7 mouse cellular contexts compared by ENCODE assay signal in the genomic region with DNA sequence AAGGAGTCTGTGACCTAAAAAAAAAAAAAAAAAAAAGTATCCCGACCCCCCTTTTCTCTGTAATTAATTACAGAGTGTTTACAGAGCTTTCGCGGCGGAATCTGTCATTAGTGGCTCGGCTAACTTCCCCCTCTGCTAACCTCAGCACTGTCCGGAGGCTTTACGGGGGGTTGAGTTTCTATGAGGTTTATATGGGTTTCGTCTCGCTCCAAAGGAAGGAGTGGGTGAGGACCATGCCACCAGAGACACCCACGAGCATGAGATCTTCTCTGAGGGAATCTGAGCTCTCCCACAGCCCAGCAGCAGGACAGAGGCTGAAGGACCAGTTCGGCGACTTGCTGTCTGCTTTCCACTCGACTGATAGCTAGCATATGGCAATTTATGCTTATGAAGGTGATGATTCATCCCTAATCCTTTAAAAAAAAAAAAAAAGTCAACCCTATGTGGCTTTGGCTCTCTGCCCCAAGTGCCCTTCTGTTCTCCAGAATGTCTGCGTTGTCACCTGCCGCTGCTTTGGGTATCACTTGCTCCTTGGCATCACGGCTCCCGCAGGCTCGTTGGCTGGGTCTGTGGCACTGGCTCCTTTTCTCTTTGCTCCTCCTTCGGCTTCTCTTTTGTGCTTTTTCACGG. TPM values are rescaled to one million over a fixed set of nuclear protein-coding genes. Genes with fewer than 3 reads are reported as not detected.
DNase-seq lines count a peak whose midpoint lies in the region; ATAC-seq and TF ChIP-seq lines count a peak whose summit lies in the region.

No protein-coding gene starts in this region.

- intact Hi-C loops in left cerebral cortex, postnatal 4 days (cut with DNase I), result no loop called here

- no peak for DNase-seq in midbrain, embryonic 14.5 days
- DNase-seq in midbrain, embryonic 11.5 days (ENCODE audit: low spot score, missing footprints), result no peak
- DNase-seq in embryonic facial prominence, embryonic 14.5 days (ENCODE audit: low spot score), result peak; percentile 63
- DNase-seq in left cerebral cortex, postnatal 4 days, result peak; percentile 81
- no peak for DNase-seq in ovary, postnatal 10 days (ENCODE audit: low spot score)

- H3ac ChIP-seq in myocyte (ENCODE audit: control insufficient read depth, insufficient read length), result no peak overlapping the region

- H3K27me3 ChIP-seq in midbrain, embryonic 14.5 days (ENCODE audit: control insufficient read depth, insufficient read depth, low read length), result no peaks in the 10 kb centered on the region; the same call in 1 of the 2 replicates
- no peaks in the 10 kb centered on the region for H3K27me3 ChIP-seq in midbrain, embryonic 11.5 days (ENCODE audit: control insufficient read depth, insufficient read depth, low read length)
- H3K27me3 ChIP-seq in embryonic facial prominence, embryonic 14.5 days (replicated peaks; ENCODE audit: control insufficient read depth, insufficient read depth, low read length), result no peaks in the 10 kb centered on the region
- no peaks in the 10 kb centered on the region for H3K27me3 ChIP-seq in myocyte (ENCODE audit: control insufficient read depth, insufficient read depth, insufficient read length)

- WGBS in midbrain, embryonic 14.5 days, result 45% methylated on average over 20 of the region's 20 CpGs
- WGBS in midbrain, embryonic 11.5 days, result 41% methylated on average over 20 of the region's 20 CpGs
- 7% methylated on average over 20 of the region's 20 CpGs for WGBS in embryonic facial prominence, embryonic 14.5 days

- H3K27ac ChIP-seq in midbrain, embryonic 14.5 days (replicated peaks; ENCODE audit: low read depth, low read length), result no peak overlapping the region
- H3K27ac ChIP-seq in midbrain, embryonic 11.5 days (ENCODE audit: low read depth, low read length), result no peak overlapping the region
- no peak overlapping the region for H3K27ac ChIP-seq in brown adipose tissue, adult 24 weeks (replicated peaks; ENCODE audit: low read depth, low read length)
- no peak overlapping the region for H3K27ac ChIP-seq in embryonic facial prominence, embryonic 14.5 days (replicated peaks; ENCODE audit: low read depth, low read length)

- 0 out of 2 replicates have a peak overlapping the region, but pooled peaks have one; percentile 1 for H3K4me2 ChIP-seq in midbrain, embryonic 14.5 days (ENCODE audit: low read length)
- no peak overlapping the region for H3K4me2 ChIP-seq in midbrain, embryonic 11.5 days
- H3K4me2 ChIP-seq in embryonic facial prominence, embryonic 14.5 days (ENCODE audit: low read depth, low read length), result peak overlapping the region; percentile 40
- H3K4me2 ChIP-seq in myocyte (ENCODE audit: low read depth), result peak overlapping the region; percentile 91

- no peak overlapping the region for H3K9ac ChIP-seq in midbrain, embryonic 14.5 days (replicated peaks; ENCODE audit: low read length)
- H3K9ac ChIP-seq in midbrain, embryonic 11.5 days (ENCODE audit: low read length), result no peak overlapping the region
- no peak overlapping the region for H3K9ac ChIP-seq in embryonic facial prominence, embryonic 14.5 days (ENCODE audit: low read depth, low read length)

- no peaks in the 10 kb centered on the region for H3K79me2 ChIP-seq in myocyte (ENCODE audit: control insufficient read depth, insufficient read depth)

- no peaks in the 10 kb centered on the region for H3K9me3 ChIP-seq in midbrain, embryonic 14.5 days (ENCODE audit: control insufficient read depth, low read length)
- H3K9me3 ChIP-seq in midbrain, embryonic 11.5 days (ENCODE audit: control insufficient read depth, low read length), result no peaks in the 10 kb centered on the region
- no peaks in the 10 kb centered on the region for H3K9me3 ChIP-seq in embryonic facial prominence, embryonic 14.5 days (ENCODE audit: control insufficient read depth, low read length)

- no peaks in the 10 kb centered on the region for H3K4me1 ChIP-seq in midbrain, embryonic 14.5 days (ENCODE audit: control insufficient read depth, insufficient read depth, low read length)
- no peaks in the 10 kb centered on the region for H3K4me1 ChIP-seq in midbrain, embryonic 11.5 days (ENCODE audit: control insufficient read depth, insufficient read depth, low read length)
- no peaks in the 10 kb centered on the region for H3K4me1 ChIP-seq in brown adipose tissue, adult 24 weeks (ENCODE audit: control insufficient read depth, insufficient read depth, insufficient read length, low read length)
- peaks cover 5% of the 10 kb centered on the region; the same call in 1 of the 2 replicates for H3K4me1 ChIP-seq in embryonic facial prominence, embryonic 14.5 days (ENCODE audit: control insufficient read depth, insufficient read depth, low read length)

- no peak for ATAC-seq in midbrain, embryonic 14.5 days (ENCODE audit: low FRiP score, low TSS enrichment)
- ATAC-seq in midbrain, embryonic 11.5 days (ENCODE audit: low FRiP score), result no peak
- peak; percentile 30; the same call in 1 of the 2 replicates for ATAC-seq in embryonic facial prominence, embryonic 14.5 days (ENCODE audit: low read depth)

- no peak for TF ChIP-seq POLR2A in myocyte (IDR thresholded peaks at IDR 0.05; ENCODE audit: insufficient read length, low read depth)

- no peak overlapping the region for H3K4me3 ChIP-seq in midbrain, embryonic 14.5 days (replicated peaks; ENCODE audit: low read depth, low read length)
- H3K4me3 ChIP-seq in midbrain, embryonic 11.5 days (ENCODE audit: low read depth, low read length), result no peak overlapping the region
- peak overlapping the region; percentile 31; the same call in 1 of the 2 replicates for H3K4me3 ChIP-seq in brown adipose tissue, adult 24 weeks (ENCODE audit: insufficient read depth, low read depth, low read length)
- H3K4me3 ChIP-seq in embryonic facial prominence, embryonic 14.5 days (ENCODE audit: low read depth, low read length), result peak overlapping the region; percentile 9; the same call in 1 of the 2 replicates
- no peak overlapping the region for H3K4me3 ChIP-seq in myocyte

- no peaks in the 10 kb centered on the region for H3K36me3 ChIP-seq in midbrain, embryonic 14.5 days (ENCODE audit: control insufficient read depth, insufficient read depth, low read length)
- no peaks in the 10 kb centered on the region for H3K36me3 ChIP-seq in midbrain, embryonic 11.5 days (ENCODE audit: control insufficient read depth, insufficient read depth, low read length)
- no peaks in the 10 kb centered on the region for H3K36me3 ChIP-seq in embryonic facial prominence, embryonic 14.5 days (ENCODE audit: control insufficient read depth, insufficient read depth, low read length)
- no peaks in the 10 kb centered on the region for H3K36me3 ChIP-seq in myocyte (ENCODE audit: control insufficient read depth, insufficient read depth)

TF ChIP-seq in myocyte, 11 proteins besides CTCF, POLR2A, EP300 and RAD21:
- TF ChIP-seq MYOD1 (IDR thresholded peaks at IDR 0.05; ENCODE audit: control insufficient read depth in 1 of 3, insufficient read length in 2 of 3, low read depth in 2 of 3) (peak in 2 of 3 experiments; percentile 78 to 80), POLR2AphosphoS2 (IDR thresholded peaks at IDR 0.05; ENCODE audit: insufficient read length, low read depth) (no peak), MAX (IDR thresholded peaks at IDR 0.05; ENCODE audit: low read depth) (no peak), MYOG (IDR thresholded peaks at IDR 0.05; ENCODE audit: control insufficient read depth in 1 of 3, insufficient read depth in 1 of 3, insufficient read length in 2 of 3, low read depth in 2 of 3) (peak in 2 of 3 experiments; percentile 67 to 70), TCF12 (IDR thresholded peaks at IDR 0.05; ENCODE audit: insufficient read depth, poor library complexity, severe bottlenecking) (no peak)

RNA-seq across cellular contexts. Expression of gene Jarid2, which starts 55.8 kb away (rescaled TPM):
- polyA plus RNA-seq in midbrain, embryonic 14.5 days (2014; fragmentation: Nextera tagmentation; extraction: Ambion mirVana), result 31.7 and 35.7 TPM in 2 replicates
- polyA plus RNA-seq in midbrain, embryonic 11.5 days (2014; fragmentation: Nextera tagmentation; extraction: Ambion mirVana), result 37.4 and 42.5 TPM in 2 replicates
- polyA plus RNA-seq in brown adipose tissue, adult 24 weeks (2012; ENCODE audit: insufficient read depth, insufficient read length, missing spikeins), result 9.6 and 10.2 TPM in 2 replicates
- polyA plus RNA-seq in embryonic facial prominence, embryonic 14.5 days (2014; fragmentation: Nextera tagmentation; extraction: Ambion mirVana), result 16.1 and 17.6 TPM in 2 replicates
- 10 to 100 TPM; 46.3 to 46.9 TPM for total RNA-seq in left cerebral cortex, postnatal 4 days (2021)
- 3.9 TPM for polyA plus RNA-seq in myocyte (2012; fragmentation: generic; extraction: Trizol)

Comparison
In these comparisons a context has a peak if more than half of its experiments do, and no peak if none do; other contexts are left out.
1. DNase-seq: peak in embryonic facial prominence, embryonic 14.5 days (single experiment) and left cerebral cortex, postnatal 4 days (single experiment); none in midbrain, embryonic 14.5 days (single experiment), midbrain, embryonic 11.5 days (single experiment) and ovary, postnatal 10 days (single experiment).
2. H3K4me3 ChIP-seq: peak in brown adipose tissue, adult 24 weeks (single experiment) and embryonic facial prominence, embryonic 14.5 days (single experiment); none in midbrain, embryonic 14.5 days (single experiment), midbrain, embryonic 11.5 days (single experiment) and myocyte (single experiment).